Mouse (Mus musculus) liver, adult 2 months (tissue): ENCODE results near the gene Fcrlb. TPM values are rescaled to one million over a fixed set of nuclear protein-coding genes. Genes with fewer than 3 reads are reported as not detected.
A peak's percentile ranks its signal among the peaks of the same experiment; 100 is the strongest.

ENCODE experiments used
- DNase-seq: peaks from one replicate; pipeline ENCODE4 v3.0.0-alpha.2; 2011; ENCODE audit warnings: low read depth, low spot score; ENCODE audit errors: extremely low read depth
- H3K27ac ChIP-seq: fragments of 200-500 bp; replicated peaks from 2 replicates; pipeline ENCODE4 v1.5.1; 2012; ENCODE audit warnings: low read depth, mild to moderate bottlenecking, control low read depth, inconsistent platforms, low read length; ENCODE audit not compliant: insufficient read depth
- H3K27me3 ChIP-seq: fragments of 200-500 bp; 2 replicates; pipeline ENCODE4 v1.6.1; 2012; ENCODE audit warnings: mild to moderate bottlenecking, moderate library complexity, low read length, inconsistent platforms; ENCODE audit not compliant: control insufficient read depth, insufficient read depth
- H3K36me3 ChIP-seq: fragments of 200-500 bp; 2 replicates; pipeline ENCODE4 v1.6.1; 2012; ENCODE audit warnings: low read length, inconsistent platforms; ENCODE audit not compliant: control insufficient read depth, insufficient read depth
- H3K4me1 ChIP-seq: fragments of 200-500 bp; 2 replicates; pipeline ENCODE4 v1.6.1; 2011; ENCODE audit warnings: low read length; ENCODE audit not compliant: control insufficient read depth, insufficient read depth
- H3K4me3 ChIP-seq: fragments of 200-500 bp; 2 replicates; pipeline ENCODE4 v1.5.1; 2011; ENCODE audit warnings: low read depth, mild to moderate bottlenecking, control low read depth, low read length, moderate library complexity; ENCODE audit not compliant: insufficient read depth
- H3K79me2 ChIP-seq: fragments of 200-500 bp; 2 replicates; pipeline ENCODE4 v1.6.1; 2012; ENCODE audit warnings: inconsistent platforms, mild to moderate bottlenecking, low read length, moderate library complexity; ENCODE audit not compliant: control insufficient read depth, insufficient read depth
- H3K9ac ChIP-seq: fragments of 200-500 bp; 2 replicates; pipeline ENCODE4 v1.6.1; 2012; ENCODE audit warnings: low read depth, mild to moderate bottlenecking, control low read depth, inconsistent platforms, low read length
- CTCF ChIP-seq: fragments of 200-500 bp; IDR thresholded peaks from 2 replicates; pipeline ENCODE4 v1.5.1; 2011; ENCODE audit warnings: low read depth, low read length, control low read depth
- POLR2A ChIP-seq: fragments of 200-500 bp; IDR thresholded peaks from 2 replicates; pipeline ENCODE4 v1.6.1; 2011; ENCODE audit warnings: low read length, control low read depth; ENCODE audit not compliant: insufficient read depth; ENCODE audit errors: extremely low read depth
- WGBS: fragments of 180-500 bp; shearing (Covaris S2); methylation state at CpG from one replicate; pipeline ENCODE4 v1.1.7; 2018; 5-methylcytosine and 5-hydroxymethylcytosine counted together
- polyA plus RNA-seq: library from polyadenylated mRNA; depleted of rRNA; stranded (reverse); fragments of >200 nt; gene quantifications from 2 replicates; pipeline ENCODE4 v1.2.3, GENCODE M21; 2012
- total RNA-seq: library from RNA; depleted of rRNA; stranded (reverse); fragments of >200 nt; gene quantifications from 2 replicates; pipeline ENCODE4 v1.2.3, GENCODE M21; 2014

Gene Fcrlb
- total and polyA plus RNA-seq, 2 experiments = 0.11 to 0.18 TPM

GRCm38 (mm10) chr1:170907111-170907455, 5.7 kb downstream of the Fcrlb start:
- H3K27ac ChIP-seq = no peak overlapping the region
- peak overlapping the region; percentile 28; the same call in 1 of the 2 replicates for H3K4me3 ChIP-seq
- H3K36me3 ChIP-seq = no peaks in the 10 kb centered on the region
- no peak for TF ChIP-seq POLR2A
- no peak for TF ChIP-seq CTCF
- 34% methylated on average over 11 of the region's 11 CpGs for WGBS
- peaks cover 11% of the 10 kb centered on the region for H3K27me3 ChIP-seq
- DNase-seq = no peak
- H3K79me2 ChIP-seq = no peaks in the 10 kb centered on the region
- H3K4me1 ChIP-seq = no peaks in the 10 kb centered on the region
- peak overlapping the region; percentile 67 for H3K9ac ChIP-seq

- Histone ChIP-seq H3K36me3 (no peaks in the 10 kb centered on the region), H3K9ac (no peak overlapping the region), H3K27ac (no peak overlapping the region), H3K4me1 (no peaks in the 10 kb centered on the region), H3K27me3 (peaks cover 8% of the 10 kb centered on the region), H3K4me3 (no peak overlapping the region), H3K79me2 (no peaks in the 10 kb centered on the region)
- peak; percentile 36 for DNase-seq
- WGBS = 57% methylated on average over 5 of the region's 5 CpGs
- TF ChIP-seq POLR2A (no peak), CTCF (no peak)
These were observed 9.3 kb downstream of the Fcrlb start for GRCm38 (mm10) chr1:170903485-170903884.

- 36% methylated on average over 10 of the region's 10 CpGs for WGBS
- Histone ChIP-seq H3K4me3 (no peak overlapping the region), H3K4me1 (no peaks in the 10 kb centered on the region; the same call in 1 of the 2 replicates), H3K27ac (no peak overlapping the region), H3K79me2 (no peaks in the 10 kb centered on the region), H3K36me3 (no peaks in the 10 kb centered on the region), H3K27me3 (no peaks in the 10 kb centered on the region), H3K9ac (no peak overlapping the region)
- TF ChIP-seq POLR2A (no peak), CTCF (peak; percentile 76)
- DNase-seq = peak; percentile 70
These were observed 11.1 kb downstream of the Fcrlb start for GRCm38 (mm10) chr1:170901536-170902238.

- 21% methylated on average over 10 of the region's 10 CpGs for WGBS
- TF ChIP-seq CTCF (peak; percentile 48), POLR2A (no peak)
- H3K4me3 ChIP-seq = no peak overlapping the region
These were observed 11.8 kb downstream of the Fcrlb start for GRCm38 (mm10) chr1:170900799-170901467.

GRCm38 (mm10) chr1:170898413-170899075, 14.2 kb downstream of the Fcrlb start:
- DNase-seq = peak; percentile 47
- WGBS = 52% methylated on average over 16 of the region's 16 CpGs
- TF ChIP-seq CTCF (no peak), POLR2A (no peak)
- Histone ChIP-seq H3K79me2 (no peaks in the 10 kb centered on the region), H3K27me3 (no peaks in the 10 kb centered on the region), H3K9ac (no peak overlapping the region), H3K4me3 (no peak overlapping the region), H3K36me3 (no peaks in the 10 kb centered on the region), H3K4me1 (peaks cover 1% of the 10 kb centered on the region; the same call in 1 of the 2 replicates), H3K27ac (no peak overlapping the region)

More at GRCm38 (mm10) chr1:170900799-170901467, 11.8 kb downstream of the Fcrlb start:
- Histone ChIP-seq H3K79me2 (no peaks in the 10 kb centered on the region), H3K9ac (peak overlapping the region; percentile 55; the same call in 1 of the 2 replicates), H3K27ac (no peak overlapping the region), H3K4me1 (no peaks in the 10 kb centered on the region; the same call in 1 of the 2 replicates), H3K27me3 (no peaks in the 10 kb centered on the region), H3K36me3 (no peaks in the 10 kb centered on the region)
- peak; percentile 56 for DNase-seq
